Mouse (Mus musculus) stomach, postnatal 0 days (tissue): ENCODE measurements around the gene Copz2.

Source experiments
- CTCF ChIP-seq: IDR thresholded peaks from 2 replicates; pipeline ENCODE4 v1.5.1; 2016; ENCODE audit warnings: antibody characterized with exemption, low read depth, mild to moderate bottlenecking, moderate library complexity
- EP300 ChIP-seq: optimal IDR thresholded peaks from 2 replicates; pipeline ENCODE3; 2016; ENCODE audit warnings: antibody characterized with exemption

DNA sequence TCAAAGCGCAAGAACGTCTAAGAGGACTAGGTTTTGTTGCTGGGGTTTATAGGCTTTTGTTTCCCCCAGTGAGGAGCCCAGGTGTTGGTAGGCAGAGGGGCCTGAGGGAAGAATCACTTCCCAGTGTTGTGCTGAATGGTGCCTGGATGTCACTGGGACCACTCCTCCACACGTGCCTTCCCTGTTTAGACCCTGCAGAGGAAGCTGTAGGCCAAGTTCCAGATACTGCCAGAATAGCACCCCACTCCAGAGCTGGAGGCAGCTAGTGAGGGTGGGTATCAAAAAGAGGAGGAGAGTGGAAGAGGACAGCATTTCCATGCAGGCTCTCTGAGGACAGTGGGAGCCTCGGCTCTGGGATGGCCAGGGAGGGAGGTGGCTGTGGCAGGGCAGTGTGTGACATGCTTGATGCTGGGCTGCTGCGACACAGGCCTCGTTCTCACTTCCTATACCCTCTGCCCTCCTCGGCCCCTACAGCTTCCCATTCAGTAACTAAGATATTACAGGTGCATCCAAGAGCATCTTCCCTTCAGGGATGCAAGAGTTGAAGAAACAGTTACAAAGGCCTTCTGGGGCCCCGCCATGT is 31.5 kb upstream of the Copz2 start:
- no peak for TF ChIP-seq CTCF
- TF ChIP-seq EP300: no peak
